Mouse (Mus musculus) hindbrain, embryonic 13.5 days (tissue): ENCODE results near the gene Ttc9. TPM values are rescaled to one million over a fixed set of nuclear protein-coding genes. Genes with fewer than 3 reads are reported as not detected.

Experiments used
- ATAC-seq: fragments of 200-750 bp; cut with Nextera tagmentation; 2 replicates; pipeline ENCODE4 v1.8.0; 2017; ENCODE audit warnings: moderate TSS enrichment; ENCODE audit not compliant: low FRiP score
- H3K27ac ChIP-seq: fragments of 300-500 bp; sonication (generic); 2 replicates; pipeline ENCODE4 v1.5.1; 2015; ENCODE audit warnings: inconsistent platforms, mild to moderate bottlenecking, moderate library complexity
- H3K27me3 ChIP-seq: fragments of 300-500 bp; sonication (generic); 2 replicates; pipeline ENCODE4 v1.6.1; 2015; ENCODE audit warnings: mild to moderate bottlenecking, inconsistent platforms
- H3K36me3 ChIP-seq: fragments of 300-500 bp; sonication (generic); 2 replicates; pipeline ENCODE4 v1.6.1; 2015; ENCODE audit warnings: mild to moderate bottlenecking, inconsistent platforms
- H3K4me1 ChIP-seq: fragments of 300-500 bp; sonication (generic); replicated peaks from 2 replicates; pipeline ENCODE4 v1.6.1; 2015; ENCODE audit warnings: inconsistent platforms
- H3K4me2 ChIP-seq: fragments of 300-500 bp; sonication (generic); 2 replicates; pipeline ENCODE4 v1.6.1; 2015; ENCODE audit warnings: inconsistent platforms, mild to moderate bottlenecking, moderate library complexity
- H3K4me3 ChIP-seq: fragments of 300-500 bp; sonication (generic); 2 replicates; pipeline ENCODE4 v1.5.1; 2015; ENCODE audit warnings: mild to moderate bottlenecking, inconsistent platforms
- H3K9ac ChIP-seq: fragments of 300-500 bp; sonication (generic); 2 replicates; pipeline ENCODE4 v1.6.1; 2015; ENCODE audit warnings: mild to moderate bottlenecking, inconsistent platforms
- H3K9me3 ChIP-seq: fragments of 300-500 bp; sonication (generic); 2 replicates; pipeline ENCODE4 v1.6.1; 2016; ENCODE audit warnings: inconsistent platforms
- WGBS: fragments of 180-500 bp; shearing (Covaris S2); methylation state at CpG from one replicate; pipeline ENCODE4 v1.1.7; 2015; 5-methylcytosine and 5-hydroxymethylcytosine counted together
- polyA plus RNA-seq: library from polyadenylated mRNA; unstranded; fragments of >200 nt; fragmentation: Nextera tagmentation; extraction: Ambion mirVana; gene quantifications from 2 replicates; pipeline ENCODE4 v1.2.1, GENCODE M21; 2015

Gene Ttc9
- polyA plus RNA-seq, 1 experiment from 2014 or later = 9.6 TPM

GRCm38 (mm10) chr12:81691177-81691730 is 60.2 kb downstream of the Ttc9 start:
- Histone ChIP-seq H3K9ac (no peak overlapping the region), H3K27ac (no peak overlapping the region), H3K4me3 (no peak overlapping the region), H3K4me1 (peaks cover 7% of the 10 kb centered on the region), H3K27me3 (no peaks in the 10 kb centered on the region), H3K4me2 (no peak overlapping the region), H3K9me3 (no peaks in the 10 kb centered on the region), H3K36me3 (no peaks in the 10 kb centered on the region)
- no peak for ATAC-seq
- WGBS = 44% methylated on average over 8 of the region's 8 CpGs

- H3K27me3 ChIP-seq = no peaks in the 10 kb centered on the region
- no peak for ATAC-seq
- no peak overlapping the region for H3K9ac ChIP-seq
- H3K27ac ChIP-seq = no peak overlapping the region
- H3K4me1 ChIP-seq = no peaks in the 10 kb centered on the region
- H3K4me3 ChIP-seq = no peak overlapping the region
- H3K36me3 ChIP-seq = no peaks in the 10 kb centered on the region
- 80% methylated on average over 4 of the region's 4 CpGs for WGBS
- H3K4me2 ChIP-seq = no peak overlapping the region
- H3K9me3 ChIP-seq = no peaks in the 10 kb centered on the region
These were observed 67.0 kb downstream of the Ttc9 start for GRCm38 (mm10) chr12:81698011-81698410.

GRCm38 (mm10) chr12:81702903-81703302 is 71.9 kb downstream of the Ttc9 start:
- ATAC-seq = no peak
- no peak overlapping the region for H3K4me3 ChIP-seq
- WGBS = 8% methylated on average over 1 of the region's 1 CpGs
- H3K4me2 ChIP-seq = no peak overlapping the region
- H3K9me3 ChIP-seq = 0 out of 2 replicates have a peak, but pooled peaks cover 5% of the 10 kb centered on the region
- H3K27ac ChIP-seq = no peak overlapping the region
- no peak overlapping the region for H3K9ac ChIP-seq
- no peaks in the 10 kb centered on the region for H3K36me3 ChIP-seq
- no peaks in the 10 kb centered on the region for H3K4me1 ChIP-seq
- H3K27me3 ChIP-seq = no peaks in the 10 kb centered on the region

- Histone ChIP-seq H3K27ac (no peak overlapping the region), H3K4me2 (no peak overlapping the region), H3K36me3 (no peaks in the 10 kb centered on the region), H3K27me3 (no peaks in the 10 kb centered on the region), H3K9me3 (peaks cover 9% of the 10 kb centered on the region; the same call in 1 of the 2 replicates), H3K4me3 (no peak overlapping the region), H3K4me1 (no peaks in the 10 kb centered on the region), H3K9ac (no peak overlapping the region)
- ATAC-seq = no peak
- WGBS = 89% methylated on average over 4 of the region's 4 CpGs
These were observed 81.6 kb downstream of the Ttc9 start for GRCm38 (mm10) chr12:81712618-81713017.

Other genes starting within 250 kb of the Ttc9 start
- 0.50 and 0.61 TPM in 2 replicates for gene Adam4, start 209.3 kb upstream of the Ttc9 start, polyA plus RNA-seq
- 135 and 142 TPM in 2 replicates for gene Cox16, start 146.1 kb upstream of the Ttc9 start, polyA plus RNA-seq
- gene Gm20498, start 98.3 kb upstream of the Ttc9 start, polyA plus RNA-seq = 32.0 and 37.7 TPM in 2 replicates
- 37.5 and 39.7 TPM in 2 replicates for gene Synj2bp, start 98.3 kb upstream of the Ttc9 start, polyA plus RNA-seq
- 0.93 and 1.00 TPM in 2 replicates for gene Adam21, start 62.8 kb upstream of the Ttc9 start, polyA plus RNA-seq
- gene Med6, start 36.2 kb upstream of the Ttc9 start, polyA plus RNA-seq = 50.1 and 51.9 TPM in 2 replicates
- 8.8 TPM in 2 replicates for gene Map3k9, start 149.9 kb downstream of the Ttc9 start, polyA plus RNA-seq
- 10.1 and 10.5 TPM in 2 replicates for gene Pcnx, start 228.8 kb downstream of the Ttc9 start, polyA plus RNA-seq